Mouse (Mus musculus) myocyte (in vitro differentiated cells): Measurements from ENCODE around the gene Vcp.

Source experiments
- E2F4 ChIP-seq: IDR thresholded peaks from one replicate; pipeline ENCODE4 v1.6.1; 2011; ENCODE audit warnings: mild to moderate bottlenecking, control low read depth, moderate library complexity; ENCODE audit not compliant: insufficient read depth
- MAX ChIP-seq: IDR thresholded peaks from one replicate; pipeline ENCODE4 v1.6.1; 2011; ENCODE audit warnings: low read depth, mild to moderate bottlenecking, control low read depth
- POLR2A ChIP-seq: IDR thresholded peaks from one replicate; pipeline ENCODE4 v1.6.1; 2011; ENCODE audit warnings: low read depth, mild to moderate bottlenecking, control low read depth, moderate library complexity; ENCODE audit not compliant: insufficient read length
- POLR2AphosphoS2 ChIP-seq: IDR thresholded peaks from one replicate; pipeline ENCODE4 v1.6.1; 2011; ENCODE audit warnings: low read depth, control low read depth; ENCODE audit not compliant: insufficient read length
- SRF ChIP-seq: IDR thresholded peaks from one replicate; pipeline ENCODE4 v1.6.1; 2011; ENCODE audit warnings: low read depth; ENCODE audit not compliant: control insufficient read depth, insufficient read length
- USF1 ChIP-seq: IDR thresholded peaks from one replicate; pipeline ENCODE4 v1.6.1; 2011; ENCODE audit warnings: low read depth, mild to moderate bottlenecking, control low read depth, moderate library complexity

- no peak for TF ChIP-seq POLR2A
- no peak for TF ChIP-seq E2F4
- TF ChIP-seq SRF: no peak
- no peak for TF ChIP-seq MAX
- TF ChIP-seq POLR2AphosphoS2: no peak
- TF ChIP-seq USF1: no peak
Measured at GRCm38 (mm10) chr4:43029121-43029520, 28.8 kb upstream of the Vcp start.
